Mouse (Mus musculus) forebrain, embryonic 16.5 days (tissue): ENCODE measurements at regions not wholly inside any gene's neighbourhood (a gene's known extent, or its start where the extent isn't known, plus 50 kb on each side); places are given as distances from the start of the nearest gene placed in this dataset.
A peak's percentile ranks its signal among the peaks of the same experiment; 100 is the strongest.
"Not testable (repeated sequence)": the region's sequence is repeated elsewhere in the genome, so short reads cannot be mapped to it uniquely, and the experiment has no call there.

ENCODE experiments used
- ATAC-seq: fragments of 200-750 bp; cut with Nextera tagmentation; 2 replicates; pipeline ENCODE4 v1.8.0; 2017; ENCODE audit warnings: mild to moderate bottlenecking, moderate library complexity
- H3K27ac ChIP-seq: fragments of 300-500 bp; sonication (generic); 2 replicates; pipeline ENCODE4 v1.5.1; 2014; ENCODE audit warnings: low read length, control low read depth
- H3K27me3 ChIP-seq: fragments of 300-500 bp; sonication (generic); replicated peaks from 2 replicates; pipeline ENCODE4 v1.6.1; 2014; ENCODE audit warnings: low read length; ENCODE audit not compliant: control insufficient read depth, insufficient read depth
- H3K36me3 ChIP-seq: fragments of 300-500 bp; sonication (generic); 2 replicates; pipeline ENCODE4 v1.6.1; 2014; ENCODE audit not compliant: control insufficient read depth, insufficient read depth
- H3K4me1 ChIP-seq: fragments of 300-500 bp; sonication (generic); replicated peaks from 2 replicates; pipeline ENCODE4 v1.6.1; 2014; ENCODE audit warnings: low read length; ENCODE audit not compliant: control insufficient read depth, insufficient read depth
- H3K4me2 ChIP-seq: fragments of 300-500 bp; sonication (generic); 2 replicates; pipeline ENCODE4 v1.6.1; 2014; ENCODE audit warnings: mild to moderate bottlenecking, low read length, control low read depth
- H3K4me3 ChIP-seq: fragments of 300-500 bp; sonication (generic); replicated peaks from 2 replicates; pipeline ENCODE4 v1.5.1; 2014; ENCODE audit warnings: mild to moderate bottlenecking, low read length, control low read depth
- H3K9ac ChIP-seq: fragments of 300-500 bp; sonication (generic); replicated peaks from 2 replicates; pipeline ENCODE4 v1.6.1; 2014; ENCODE audit warnings: low read depth, low read length, control low read depth
- H3K9me3 ChIP-seq: fragments of 300-500 bp; sonication (generic); 2 replicates; pipeline ENCODE4 v1.6.1; 2016; ENCODE audit warnings: low read length; ENCODE audit not compliant: control insufficient read depth
- WGBS: fragments of 180-500 bp; shearing (Covaris S2); extraction: QIAGEN DNeasy Blood & Tissue Kit; methylation state at CpG from one replicate; pipeline ENCODE4 v1.1.7; 2014; 5-methylcytosine and 5-hydroxymethylcytosine counted together

DNA sequence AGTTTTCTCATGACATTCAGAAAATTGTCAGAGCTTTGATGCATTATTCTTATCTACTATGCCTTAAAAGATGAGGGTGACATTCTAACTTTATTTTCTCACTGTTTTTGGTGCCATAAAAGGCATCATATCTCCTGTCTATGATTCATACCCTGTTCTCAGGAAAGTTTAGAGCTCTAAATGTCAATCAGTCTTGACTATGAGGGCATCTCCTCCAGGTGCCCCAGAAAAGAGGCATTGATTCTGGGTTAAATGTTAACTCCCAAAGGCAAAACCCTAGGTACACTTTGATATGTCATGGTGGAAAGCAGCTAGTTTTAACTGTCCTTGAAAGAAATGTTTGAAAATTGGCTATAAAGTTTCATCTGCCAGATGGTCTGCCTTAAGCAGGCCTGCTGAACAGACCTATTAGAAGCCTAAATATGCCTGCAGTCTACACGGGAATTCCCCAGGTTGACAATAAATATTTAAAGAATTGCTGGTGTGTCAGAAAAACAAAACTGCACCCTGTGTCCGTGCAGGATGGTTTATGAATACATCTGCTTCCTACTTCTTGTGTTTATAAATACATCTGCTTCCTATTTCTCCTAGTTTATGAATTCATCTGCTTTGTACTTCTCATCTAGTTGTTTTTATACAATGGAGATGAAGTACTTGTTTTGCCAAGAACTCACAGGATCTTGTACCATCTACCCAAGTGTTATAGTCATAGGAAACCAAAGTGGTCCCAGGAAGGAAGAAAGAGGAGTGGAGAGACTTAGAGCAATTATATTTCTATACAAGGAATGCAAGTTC lies 172.3 kb downstream of the Snca start:
- no peak for ATAC-seq
- Histone ChIP-seq H3K4me1 (no peaks in the 10 kb centered on the region), H3K27me3 (no peaks in the 10 kb centered on the region), H3K4me2 (no peak overlapping the region), H3K4me3 (no peak overlapping the region), H3K27ac (no peak overlapping the region), H3K36me3 (no peaks in the 10 kb centered on the region), H3K9ac (no peak overlapping the region), H3K9me3 (no peaks in the 10 kb centered on the region)
- WGBS: 59% methylated on average over 2 of the region's 2 CpGs

DNA sequence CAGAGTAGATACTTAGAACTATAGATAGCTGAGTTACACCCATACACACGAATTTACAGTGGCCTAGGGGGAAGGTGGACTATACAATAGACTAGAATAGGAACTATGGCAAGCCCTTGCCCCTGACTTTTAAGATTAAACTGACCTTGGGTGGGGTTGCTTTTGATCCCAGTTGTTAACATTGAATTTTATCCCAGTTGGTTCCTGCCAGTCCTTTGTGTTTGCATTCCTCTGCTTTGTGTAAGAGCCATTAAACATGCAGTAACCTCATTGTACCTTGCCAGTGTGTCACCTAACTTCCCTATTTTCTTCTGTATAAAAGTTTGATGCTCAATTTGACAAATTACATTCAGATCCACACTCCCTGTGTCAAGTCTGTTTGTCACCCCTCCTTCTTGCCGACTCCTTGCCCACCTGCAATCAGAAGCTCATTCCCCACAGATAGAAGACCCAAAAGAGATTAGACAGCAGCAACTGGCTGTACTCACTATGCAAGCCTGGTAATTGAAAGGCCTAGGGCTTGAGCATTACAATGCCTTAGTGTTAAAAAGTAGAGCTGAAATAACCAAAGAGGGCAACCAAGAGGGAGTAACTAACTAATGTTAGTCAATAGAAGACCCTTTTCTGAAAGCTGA lies 182.6 kb downstream of the Snca start:
- H3K27me3 ChIP-seq, H3K36me3 ChIP-seq, H3K4me2 ChIP-seq, H3K27ac ChIP-seq, H3K9ac ChIP-seq, ATAC-seq, H3K4me1 ChIP-seq, H3K9me3 ChIP-seq, H3K4me3 ChIP-seq: not testable (repeated sequence)
- WGBS: 52% methylated on average over 2 of the region's 2 CpGs

DNA sequence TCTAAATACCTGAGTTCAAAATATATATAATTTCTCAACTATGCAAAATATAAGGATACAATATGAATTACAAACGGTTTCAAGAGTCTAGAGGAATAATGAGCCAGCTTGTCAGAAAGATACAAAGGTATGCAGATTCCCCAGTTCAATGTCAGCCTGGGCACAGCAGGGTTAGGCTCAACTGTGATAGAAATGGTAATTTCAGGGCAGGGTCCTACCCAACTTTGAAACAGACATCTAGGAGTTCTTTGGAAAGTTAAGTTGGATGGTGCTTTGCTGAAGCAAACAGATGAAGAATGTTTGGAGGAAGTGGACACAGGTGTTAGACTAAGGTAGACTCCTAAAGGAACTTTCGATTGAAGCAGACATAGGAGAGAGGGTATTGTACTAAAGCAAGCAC lies 187.4 kb downstream of the Snca start:
- 73% methylated on average over 2 of the region's 2 CpGs for WGBS

DNA sequence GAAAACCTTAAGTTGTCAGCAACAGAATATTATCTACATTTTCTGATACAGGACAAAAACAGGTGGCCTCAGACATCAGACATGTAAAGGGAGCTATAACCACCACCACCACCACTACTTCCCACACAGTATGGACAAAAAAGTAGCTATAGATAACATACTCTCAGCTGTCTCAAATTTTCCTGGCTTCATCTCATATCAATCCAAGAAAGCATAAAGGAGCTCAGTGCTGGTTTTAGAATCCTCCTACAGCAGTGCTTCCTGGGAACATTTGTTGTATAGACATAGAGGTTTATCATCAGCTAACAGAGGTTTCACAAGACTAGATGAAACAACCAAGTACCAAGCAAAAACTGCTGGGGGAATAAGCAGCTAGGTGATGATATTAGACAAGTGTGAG lies 213.3 kb downstream of the Snca start:
- no peak overlapping the region for H3K4me3 ChIP-seq
- no peak overlapping the region for H3K27ac ChIP-seq
- H3K9me3 ChIP-seq: no peaks in the 10 kb centered on the region
- no peaks in the 10 kb centered on the region for H3K36me3 ChIP-seq
- no peaks in the 10 kb centered on the region for H3K4me1 ChIP-seq
- ATAC-seq: no peak
- H3K4me2 ChIP-seq: no peak overlapping the region
- no peak overlapping the region for H3K9ac ChIP-seq
- no peaks in the 10 kb centered on the region for H3K27me3 ChIP-seq

More for the DNA sequence above, 187.4 kb downstream of the Snca start:
- Histone ChIP-seq H3K4me1 (no peaks in the 10 kb centered on the region), H3K27ac (no peak overlapping the region), H3K4me2 (no peak overlapping the region), H3K9ac (no peak overlapping the region), H3K9me3 (no peaks in the 10 kb centered on the region), H3K4me3 (no peak overlapping the region), H3K27me3 (no peaks in the 10 kb centered on the region), H3K36me3 (no peaks in the 10 kb centered on the region)
- ATAC-seq: no peak

DNA sequence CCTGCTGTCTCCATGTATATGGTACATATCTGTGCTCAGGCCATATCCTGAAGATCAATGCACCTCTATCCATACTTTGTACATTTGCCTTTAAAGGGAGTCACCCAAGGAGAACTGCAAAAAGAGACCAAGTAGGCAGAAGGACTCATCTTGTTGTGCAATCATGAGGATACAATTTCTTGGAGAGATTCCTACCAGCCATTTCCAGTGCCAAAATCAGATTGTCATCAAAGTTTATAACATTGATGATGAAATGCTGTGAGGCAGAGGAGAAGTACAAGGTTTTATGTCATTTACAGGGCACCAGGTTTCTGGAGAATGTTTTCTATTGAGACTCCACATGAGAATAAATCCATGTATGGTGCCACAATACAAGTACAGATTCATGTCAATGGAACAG lies 229.5 kb downstream of the Snca start:
- Histone ChIP-seq H3K9me3 (no peaks in the 10 kb centered on the region), H3K4me1 (no peaks in the 10 kb centered on the region), H3K36me3 (no peaks in the 10 kb centered on the region), H3K27me3 (no peaks in the 10 kb centered on the region), H3K4me3 (no peak overlapping the region), H3K4me2 (no peak overlapping the region), H3K9ac (no peak overlapping the region), H3K27ac (no peak overlapping the region)
- ATAC-seq: no peak

DNA sequence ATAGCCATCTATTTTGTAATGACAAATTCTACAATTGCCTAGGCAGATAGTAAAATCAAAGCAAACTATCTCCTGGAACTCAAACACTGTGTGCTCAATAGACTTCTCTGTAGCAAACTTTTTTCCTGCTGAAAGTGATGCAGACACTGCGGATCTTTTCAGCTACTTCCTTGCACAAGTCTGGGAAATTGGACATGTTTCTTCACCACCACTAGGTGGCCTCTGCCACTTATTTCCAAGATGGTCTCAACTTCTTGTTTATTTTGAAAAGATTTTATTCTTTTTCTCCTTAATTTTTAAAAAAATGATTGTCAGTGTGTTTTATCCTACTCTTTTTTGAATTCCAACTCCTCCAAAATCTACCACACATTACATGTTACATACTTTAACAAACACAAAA lies 265.4 kb downstream of the Snca start:
- ATAC-seq: no peak
- 60% methylated on average over 1 of the region's 1 CpGs for WGBS
- Histone ChIP-seq H3K27me3 (no peaks in the 10 kb centered on the region), H3K4me1 (no peaks in the 10 kb centered on the region), H3K9ac (no peak overlapping the region), H3K9me3 (no peaks in the 10 kb centered on the region), H3K36me3 (no peaks in the 10 kb centered on the region), H3K27ac (no peak overlapping the region), H3K4me3 (no peak overlapping the region), H3K4me2 (no peak overlapping the region)

DNA sequence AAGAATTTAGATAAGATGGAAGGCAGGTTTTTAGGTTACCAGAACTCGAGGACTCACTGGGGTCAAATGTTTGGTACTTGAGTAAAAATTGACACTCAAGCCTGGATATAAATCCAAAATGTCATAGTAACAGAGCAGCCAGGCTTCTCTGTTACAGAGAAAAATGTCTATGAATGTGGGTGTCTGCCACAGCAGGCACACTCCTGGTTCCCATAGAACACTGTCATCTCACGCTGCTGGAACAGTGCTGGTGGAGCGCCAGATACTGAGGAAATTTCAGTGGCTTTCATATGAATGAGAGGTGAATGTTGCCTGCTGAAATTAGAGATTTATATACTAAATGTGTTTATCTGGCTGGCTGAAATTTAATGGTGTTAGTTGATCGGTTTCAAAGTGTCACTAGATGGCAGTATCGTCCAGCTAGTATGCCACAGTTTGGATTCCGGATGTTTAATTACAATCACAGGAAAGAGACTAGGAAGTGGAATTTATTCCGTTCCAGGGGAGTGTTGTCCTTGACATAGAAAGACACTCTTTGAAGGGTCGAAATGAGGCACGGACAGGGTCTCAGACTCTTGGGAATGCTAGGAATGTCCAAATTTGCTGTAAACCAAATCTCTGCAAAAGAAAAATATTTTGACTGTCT lies 273.9 kb downstream of the Snca start:
- ATAC-seq: peak; percentile 38; the same call in 1 of the 2 replicates
- no peaks in the 10 kb centered on the region for H3K9me3 ChIP-seq
- no peak overlapping the region for H3K27ac ChIP-seq
- H3K36me3 ChIP-seq: no peaks in the 10 kb centered on the region
- 47% methylated on average over 9 of the region's 9 CpGs for WGBS
- H3K9ac ChIP-seq: no peak overlapping the region
- H3K27me3 ChIP-seq: no peaks in the 10 kb centered on the region
- peak overlapping the region; percentile 33 for H3K4me2 ChIP-seq
- no peaks in the 10 kb centered on the region for H3K4me1 ChIP-seq
- H3K4me3 ChIP-seq: 0 out of 2 replicates have a peak overlapping the region, but pooled peaks have one; percentile 11
